Mouse (Mus musculus): ENCODE data around the gene Pram1.

GRCm38 (mm10) chr17:33627281-33627680, 10.6 kb upstream of the Pram1 start:
- no peak for TF ChIP-seq CTCF (IDR thresholded peaks at IDR 0.05; ENCODE audit: extremely low read depth, insufficient read length, insufficient replicate concordance, low read depth, low read length)
- no peak for TF ChIP-seq POLR2A (IDR thresholded peaks at IDR 0.05; ENCODE audit: low read depth, low read length)

Data from small intestine, adult 2 months (tissue).